Mouse (Mus musculus) adipocyte (in vitro differentiated cells): ENCODE results near the gene Thap7.

ENCODE experiments used
- DNase-seq: peaks from one replicate; pipeline ENCODE4 v3.0.0-alpha.2; 2016; ENCODE audit warnings: low spot score

Gene Thap7

DNA sequence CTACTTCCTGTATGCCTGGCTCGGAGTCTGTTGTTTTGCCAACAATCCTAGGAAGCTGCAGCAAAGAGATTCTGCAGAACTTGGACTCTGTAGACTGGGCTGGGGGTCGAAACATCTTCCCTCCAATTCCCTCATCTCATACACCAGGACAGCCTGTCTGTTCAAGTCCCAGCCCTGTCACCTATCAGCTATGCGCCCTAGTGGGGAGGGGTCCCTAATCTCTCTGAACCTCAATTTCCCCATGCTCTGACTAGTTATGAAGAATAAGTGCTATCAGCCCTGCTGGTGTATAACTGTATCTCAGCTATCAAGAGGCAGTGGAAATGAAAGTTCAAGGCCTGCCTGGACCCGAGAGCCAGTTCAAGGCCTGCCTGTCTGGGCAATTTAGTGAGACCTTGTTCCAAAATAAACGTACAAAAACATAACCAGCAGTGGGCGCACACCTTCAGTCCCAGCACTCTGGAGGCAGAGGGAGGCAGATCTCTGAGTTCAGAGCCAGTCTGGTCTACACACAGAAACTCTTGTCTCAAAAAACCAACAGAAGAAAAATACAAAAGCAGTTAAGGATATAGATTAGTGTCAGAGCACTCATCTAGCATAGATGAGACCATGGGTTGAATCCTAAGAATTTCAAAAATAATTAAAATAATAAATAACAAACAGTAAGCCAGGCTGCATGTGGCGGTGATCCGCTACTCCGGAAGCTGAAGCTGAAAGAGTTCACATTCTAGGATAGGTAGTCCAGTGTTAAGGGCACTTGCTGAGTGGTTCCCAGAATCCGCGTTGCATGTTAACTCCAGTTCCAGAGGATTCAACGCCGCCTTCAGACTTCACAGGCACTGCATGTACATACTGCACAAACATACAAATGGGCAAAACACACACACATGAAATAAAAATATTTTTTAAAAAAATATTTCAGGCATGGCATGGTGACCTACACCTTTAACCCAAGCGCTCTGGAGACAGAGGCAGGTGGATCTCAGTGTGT, 42.2 kb downstream of the Thap7 start:
- DNase-seq: no peak

GRCm38 (mm10) chr16:17486505-17486904, 44.4 kb downstream of the Thap7 start:
- peak; percentile 77 for DNase-seq

DNA sequence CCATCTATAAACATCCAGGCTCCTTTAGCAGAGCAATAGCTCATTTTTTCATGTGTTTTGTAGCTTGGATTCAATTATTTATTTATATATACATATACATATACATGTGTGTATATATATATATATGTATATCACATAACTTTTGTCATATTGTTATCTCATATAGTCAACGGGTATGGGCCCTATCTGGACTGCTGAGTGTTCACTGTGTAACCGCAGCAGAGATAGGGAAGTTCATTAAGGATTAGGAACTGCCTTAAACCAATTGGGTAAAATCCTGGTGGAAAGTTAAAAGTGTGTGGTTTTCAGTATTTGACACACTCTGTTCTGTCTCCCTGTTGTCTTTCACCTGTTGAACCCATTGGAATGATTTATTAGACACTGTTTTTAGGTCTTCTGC, 49.5 kb downstream of the Thap7 start:
- DNase-seq: no peak

GRCm38 (mm10) chr16:17478331-17478943, 52.5 kb downstream of the Thap7 start:
- DNase-seq: no peak
